Mouse (Mus musculus): ENCODE measurements around the gene Dffb. TPM values are rescaled to one million over a fixed set of nuclear protein-coding genes. Genes with fewer than 3 reads are reported as not detected.
"Not testable (repeated sequence)": the region's sequence is repeated elsewhere in the genome, so short reads cannot be mapped to it uniquely, and the experiment has no call there.

Gene Dffb
- polyA plus RNA-seq, 1 experiment from 2014 or later, result 13.5 TPM

- peak; percentile 96 for DNase-seq (ENCODE audit: extremely low spot score, low spot score)
- 2% methylated on average over 66 of the region's 67 CpGs for WGBS
Observed at GRCm38 (mm10) chr4:153956569-153957405, 18.1 kb downstream of the Dffb start, which contains the start of gene A430005L14Rik. Gene A430005L14Rik (plus strand): TSS chr4:153957237.

GRCm38 (mm10) chr4:153955651-153956050, 19.3 kb downstream of the Dffb start:
- Histone ChIP-seq H3K4me1 (peaks cover 32% of the 10 kb centered on the region), H3K4me3 (no peak overlapping the region), H3K27ac (no peak overlapping the region), H3K27me3 (ENCODE audit: poor library complexity, severe bottlenecking) (peaks cover 28% of the 10 kb centered on the region), H3K9me3 (no peaks in the 10 kb centered on the region), H3K36me3 (replicated peaks) (peaks cover 17% of the 10 kb centered on the region)
- 90% methylated on average over 8 of the region's 8 CpGs for WGBS
- DNase-seq (ENCODE audit: extremely low spot score, low spot score), result no peak

More at GRCm38 (mm10) chr4:153956569-153957405, 18.1 kb downstream of the Dffb start, which contains the start of gene A430005L14Rik:
- Histone ChIP-seq H3K4me1 (peaks cover 29% of the 10 kb centered on the region), H3K27me3 (ENCODE audit: poor library complexity, severe bottlenecking) (peaks cover 28% of the 10 kb centered on the region), H3K27ac (peak within 1 kb of the TSS; percentile 95), H3K9me3 (no peaks in the 10 kb centered on the region), H3K36me3 (replicated peaks) (peaks cover 29% of the 10 kb centered on the region), H3K4me3 (peak within 1 kb of the TSS; percentile 77)

- no peaks in the 10 kb centered on the region for H3K36me3 ChIP-seq (replicated peaks)
- H3K4me3 ChIP-seq, result no peak overlapping the region
- H3K4me1 ChIP-seq, result peaks cover 14% of the 10 kb centered on the region
- 57% methylated on average over 5 of the region's 5 CpGs for WGBS
- no peak overlapping the region for H3K27ac ChIP-seq
- no peak for DNase-seq (ENCODE audit: extremely low spot score, low spot score)
- H3K27me3 ChIP-seq (ENCODE audit: poor library complexity, severe bottlenecking), result peaks cover 35% of the 10 kb centered on the region
- H3K9me3 ChIP-seq, result no peaks in the 10 kb centered on the region
Observed at GRCm38 (mm10) chr4:153951692-153952091, 23.2 kb downstream of the Dffb start.

- no peak for DNase-seq (ENCODE audit: extremely low spot score, low spot score)
- Histone ChIP-seq H3K9me3 (no peaks in the 10 kb centered on the region), H3K36me3 (replicated peaks) (no peaks in the 10 kb centered on the region), H3K27me3 (ENCODE audit: poor library complexity, severe bottlenecking) (peaks cover 39% of the 10 kb centered on the region), H3K4me3 (no peak overlapping the region), H3K27ac (no peak overlapping the region), H3K4me1 (peaks cover 9% of the 10 kb centered on the region)
- 69% methylated on average over 3 of the region's 3 CpGs for WGBS
Observed at GRCm38 (mm10) chr4:153951150-153951549, 23.8 kb downstream of the Dffb start.

- Histone ChIP-seq H3K36me3 (replicated peaks) (no peaks in the 10 kb centered on the region), H3K27me3 (ENCODE audit: poor library complexity, severe bottlenecking) (peaks cover 33% of the 10 kb centered on the region), H3K4me1 (peaks cover 9% of the 10 kb centered on the region), H3K27ac (no peak overlapping the region), H3K4me3 (no peak overlapping the region), H3K9me3 (no peaks in the 10 kb centered on the region)
- WGBS, result 75% methylated on average over 2 of the region's 2 CpGs
- DNase-seq (ENCODE audit: extremely low spot score, low spot score), result no peak
Observed at GRCm38 (mm10) chr4:153950372-153950771, 24.6 kb downstream of the Dffb start.

- WGBS, result 86% methylated on average over 6 of the region's 6 CpGs
- H3K27me3 ChIP-seq (ENCODE audit: poor library complexity, severe bottlenecking), result peaks cover 15% of the 10 kb centered on the region; the same call in 1 of the 2 replicates
- no peak overlapping the region for H3K4me3 ChIP-seq
- H3K36me3 ChIP-seq (replicated peaks), result no peaks in the 10 kb centered on the region
- no peaks in the 10 kb centered on the region for H3K9me3 ChIP-seq
- no peak overlapping the region for H3K27ac ChIP-seq
- DNase-seq (ENCODE audit: extremely low spot score, low spot score), result no peak
- H3K4me1 ChIP-seq, result peaks cover 9% of the 10 kb centered on the region
Observed at GRCm38 (mm10) chr4:153945741-153946140, 29.2 kb downstream of the Dffb start.

- no peak overlapping the region for H3K27ac ChIP-seq
- peaks cover 9% of the 10 kb centered on the region for H3K4me1 ChIP-seq
- WGBS, result 73% methylated on average over 6 of the region's 6 CpGs
- peaks cover 15% of the 10 kb centered on the region; the same call in 1 of the 2 replicates for H3K27me3 ChIP-seq (ENCODE audit: poor library complexity, severe bottlenecking)
- no peaks in the 10 kb centered on the region for H3K9me3 ChIP-seq
- no peak overlapping the region for H3K4me3 ChIP-seq
- no peaks in the 10 kb centered on the region for H3K36me3 ChIP-seq (replicated peaks)
- no peak for DNase-seq (ENCODE audit: extremely low spot score, low spot score)
Observed at GRCm38 (mm10) chr4:153944261-153944660, 30.7 kb downstream of the Dffb start.

GRCm38 (mm10) chr4:153943243-153943642, 31.7 kb downstream of the Dffb start:
- 74% methylated on average over 4 of the region's 4 CpGs for WGBS
- H3K36me3 ChIP-seq (replicated peaks), result no peaks in the 10 kb centered on the region
- H3K9me3 ChIP-seq, result no peaks in the 10 kb centered on the region
- H3K4me1 ChIP-seq, result peaks cover 9% of the 10 kb centered on the region
- peaks cover 15% of the 10 kb centered on the region; the same call in 1 of the 2 replicates for H3K27me3 ChIP-seq (ENCODE audit: poor library complexity, severe bottlenecking)
- H3K4me3 ChIP-seq, result no peak overlapping the region
- H3K27ac ChIP-seq, result no peak overlapping the region
- no peak for DNase-seq (ENCODE audit: extremely low spot score, low spot score)

- 86% methylated on average over 4 of the region's 4 CpGs for WGBS
- Histone ChIP-seq H3K4me1 (no peaks in the 10 kb centered on the region), H3K27me3 (ENCODE audit: poor library complexity, severe bottlenecking) (no peaks in the 10 kb centered on the region), H3K9me3 (no peaks in the 10 kb centered on the region), H3K36me3 (replicated peaks) (no peaks in the 10 kb centered on the region), H3K27ac (no peak overlapping the region), H3K4me3 (no peak overlapping the region)
- DNase-seq (ENCODE audit: extremely low spot score, low spot score), result no peak
Observed at GRCm38 (mm10) chr4:153929921-153930320, 45.0 kb downstream of the Dffb start.

- DNase-seq (ENCODE audit: extremely low spot score, low spot score), result no peak
- no peaks in the 10 kb centered on the region for H3K36me3 ChIP-seq (replicated peaks)
- no peaks in the 10 kb centered on the region for H3K9me3 ChIP-seq
- H3K27me3 ChIP-seq (ENCODE audit: poor library complexity, severe bottlenecking), result no peaks in the 10 kb centered on the region
- H3K4me1 ChIP-seq, result no peaks in the 10 kb centered on the region
- H3K27ac ChIP-seq, result no peak overlapping the region
- 84% methylated on average over 10 of the region's 10 CpGs for WGBS
- H3K4me3 ChIP-seq, result no peak overlapping the region
Observed at GRCm38 (mm10) chr4:153929425-153929824, 45.5 kb downstream of the Dffb start.

GRCm38 (mm10) chr4:153928772-153929299, 46.1 kb downstream of the Dffb start:
- Histone ChIP-seq H3K4me3 (no peak overlapping the region), H3K36me3 (replicated peaks) (no peaks in the 10 kb centered on the region), H3K9me3 (no peaks in the 10 kb centered on the region), H3K27me3 (ENCODE audit: poor library complexity, severe bottlenecking) (no peaks in the 10 kb centered on the region), H3K4me1 (no peaks in the 10 kb centered on the region), H3K27ac (no peak overlapping the region)
- WGBS, result 94% methylated on average over 11 of the region's 11 CpGs
- DNase-seq (ENCODE audit: extremely low spot score, low spot score), result no peak

- not testable (repeated sequence) for DNase-seq (ENCODE audit: extremely low spot score, low spot score); H3K27me3 ChIP-seq (ENCODE audit: poor library complexity, severe bottlenecking)
Observed at GRCm38 (mm10) chr4:153922090-153922489, 52.8 kb downstream of the Dffb start.

More at GRCm38 (mm10) chr4:153922090-153922489, 52.8 kb downstream of the Dffb start:
- not testable (repeated sequence) for H3K27ac ChIP-seq; H3K4me1 ChIP-seq; H3K9me3 ChIP-seq; H3K36me3 ChIP-seq (replicated peaks); H3K4me3 ChIP-seq
- WGBS, result 50% methylated on average over 4 of the region's 4 CpGs

All from forebrain, embryonic 10.5 days (tissue).